Mouse (Mus musculus) hematopoietic stem cell, adult 5-6 weeks (primary cell): ENCODE measurements around the gene Ccdc93. TPM values are rescaled to one million over a fixed set of nuclear protein-coding genes. Genes with fewer than 3 reads are reported as not detected.

Source experiments
- ATAC-seq, 2 experiments: fragments of 125-278 bp in 1 of 2; replicated peaks in 1 of 2; 2 replicates each; pipeline ENCODE4 v1.8.0; 2016 to 2017; ENCODE audit warnings: inconsistent platforms in 2 of 2, mild to moderate bottlenecking in 2 of 2, moderate number of reproducible peaks in 2 of 2, low read depth in 1 of 2, moderate TSS enrichment in 1 of 2; ENCODE audit not compliant: low FRiP score in 2 of 2, poor library complexity in 2 of 2, severe bottlenecking in 2 of 2, insufficient read depth in 1 of 2, low TSS enrichment in 1 of 2
- total RNA-seq: library from RNA; stranded (forward); fragments of 172-1452, 232-1000 nt; gene quantifications from 2 replicates; pipeline ENCODE4 v1.2.3, GENCODE M21; 2017

The Ccdc93 gene
- total RNA-seq, 1 experiment from 2014 or later: 18.8 TPM

DNA sequence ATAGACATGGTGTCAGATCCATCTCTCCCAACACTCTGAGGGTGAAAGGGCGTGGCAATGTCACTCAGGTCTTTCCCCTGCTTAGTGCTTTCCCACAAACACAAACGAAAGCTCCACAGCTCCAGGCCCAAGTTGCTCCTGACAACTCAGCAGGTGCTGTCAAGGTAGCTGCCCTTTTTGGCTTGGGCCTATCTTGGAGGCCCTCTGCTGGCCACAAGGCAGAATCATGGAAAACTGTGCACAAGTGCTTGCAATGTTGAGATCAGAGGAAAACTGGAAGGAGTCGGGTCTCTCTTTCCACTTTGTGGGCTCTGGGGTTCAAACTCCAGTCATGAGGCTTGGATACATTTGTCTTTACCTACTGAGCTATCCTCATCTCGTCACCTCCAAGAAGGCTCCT is 118.6 kb downstream of the Ccdc93 start:
- ATAC-seq: no peak

DNA sequence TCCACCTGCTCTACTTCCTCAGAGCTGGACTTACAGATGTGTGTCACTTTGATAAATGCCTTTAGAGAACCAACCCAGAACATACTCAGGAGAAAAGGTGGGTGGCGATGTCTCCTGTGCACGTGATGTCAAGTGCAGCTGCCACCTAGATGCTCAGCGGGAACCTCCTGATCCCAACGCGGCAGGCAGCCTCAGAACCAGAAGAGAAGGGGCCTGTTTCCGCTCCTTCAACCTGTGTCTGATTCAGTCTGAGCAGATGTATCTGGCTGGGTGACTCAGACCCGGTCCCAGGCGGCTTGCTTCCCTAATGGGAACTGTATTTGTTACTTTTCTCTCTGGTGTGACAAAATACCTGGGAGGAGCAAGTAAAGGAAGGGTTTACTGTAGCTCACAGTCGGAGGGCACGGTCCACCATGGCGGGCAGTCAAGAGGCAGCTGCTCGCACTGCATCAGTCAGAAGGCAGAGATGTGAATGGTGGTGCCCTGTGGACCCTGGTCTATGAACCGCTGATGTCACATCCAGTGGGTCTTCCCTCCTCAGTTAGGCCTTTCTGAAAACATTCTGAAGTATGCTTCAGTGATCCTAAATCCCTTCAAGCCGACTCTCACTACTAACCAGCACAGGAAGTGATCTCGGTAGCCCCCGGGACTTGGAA is 120.1 kb downstream of the Ccdc93 start:
- ATAC-seq: no peak

DNA sequence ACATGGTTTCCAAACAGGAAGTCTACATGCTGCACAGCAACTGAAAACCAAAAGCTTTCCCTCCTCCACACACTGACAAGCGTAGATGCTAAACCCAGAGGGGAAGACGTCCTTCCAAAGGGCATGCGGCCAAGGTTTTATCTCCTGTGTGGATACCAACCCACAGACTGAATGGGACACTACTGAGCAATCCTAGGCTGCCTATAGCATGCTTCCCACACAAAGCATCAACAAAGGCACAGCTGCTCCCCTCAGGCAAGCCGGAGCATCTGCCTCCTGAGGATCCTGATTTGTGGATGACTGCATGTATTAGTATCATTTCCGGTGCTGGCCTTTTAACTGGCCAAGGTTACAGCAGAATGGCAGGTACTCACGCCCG is 120.6 kb downstream of the Ccdc93 start:
- ATAC-seq: no peak

Other genes with a start within 250 kb of the Ccdc93 start
- 16.0 and 23.3 TPM in 2 replicates for gene Insig2, start 98.5 kb upstream of the Ccdc93 start, total RNA-seq
- gene Htr5b, start 97.4 kb downstream of the Ccdc93 start, total RNA-seq: not detected in 2 replicates
- gene Ddx18, start 136.9 kb downstream of the Ccdc93 start, total RNA-seq: 57.5 and 89.5 TPM in 2 replicates